Mouse (Mus musculus) B cell, adult 62 days (primary cell): ENCODE results near the gene Olfr1198. TPM values are rescaled to one million over a fixed set of nuclear protein-coding genes. Genes with fewer than 3 reads are reported as not detected.

Experiments
- total RNA-seq: library from RNA; stranded (reverse); gene quantifications from 4 replicates; pipeline ENCODE4 v1.2.4, GENCODE M21; 2023

Olfr1198 gene
- total RNA-seq = not detected in 4 replicates

DNA sequence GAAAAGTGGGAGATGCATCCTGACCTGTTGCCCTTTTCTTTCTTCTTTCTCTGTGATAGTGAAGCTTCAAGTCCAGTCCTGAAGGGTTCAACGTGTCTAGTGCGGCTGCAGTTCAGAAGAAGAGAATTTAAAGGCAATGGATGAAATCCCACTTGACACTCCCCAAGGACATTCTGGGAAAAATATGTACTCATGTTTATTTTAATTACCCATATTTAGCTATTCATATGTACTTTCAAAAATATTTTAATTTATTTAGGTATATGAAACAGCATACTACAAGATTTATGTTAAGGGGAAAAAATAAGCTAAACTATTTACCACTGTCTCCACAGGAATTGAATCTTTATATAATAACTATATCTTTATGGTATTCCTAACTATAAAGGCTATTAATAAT lies at the start of gene Olfr1198:
Gene Olfr1198 (minus strand): TSS at position 101 of the 400 bp plus-strand sequence.

DNA sequence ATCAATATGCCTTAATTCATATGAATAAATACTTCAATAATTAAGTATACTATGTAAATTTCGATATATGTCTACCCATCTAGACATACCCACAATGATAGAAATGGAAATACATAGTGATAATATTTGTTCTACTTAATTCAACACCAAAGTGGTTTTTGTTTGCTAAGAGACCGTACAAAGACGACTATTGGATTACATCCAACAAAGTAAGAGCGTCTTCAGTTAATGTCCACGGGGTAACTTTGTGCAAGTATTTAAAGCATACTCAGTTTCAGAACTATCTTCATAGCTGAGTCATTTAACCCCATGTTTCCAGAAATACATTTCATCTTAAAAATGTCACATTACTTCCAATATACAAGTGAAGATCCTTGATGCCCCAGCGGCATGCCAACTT lies 41.6 kb upstream of the Olfr1198 start, which contains the start of gene Olfr1201:
Gene Olfr1201 (plus strand): TSS at position 301 of the 400 bp plus-strand sequence.

DNA sequence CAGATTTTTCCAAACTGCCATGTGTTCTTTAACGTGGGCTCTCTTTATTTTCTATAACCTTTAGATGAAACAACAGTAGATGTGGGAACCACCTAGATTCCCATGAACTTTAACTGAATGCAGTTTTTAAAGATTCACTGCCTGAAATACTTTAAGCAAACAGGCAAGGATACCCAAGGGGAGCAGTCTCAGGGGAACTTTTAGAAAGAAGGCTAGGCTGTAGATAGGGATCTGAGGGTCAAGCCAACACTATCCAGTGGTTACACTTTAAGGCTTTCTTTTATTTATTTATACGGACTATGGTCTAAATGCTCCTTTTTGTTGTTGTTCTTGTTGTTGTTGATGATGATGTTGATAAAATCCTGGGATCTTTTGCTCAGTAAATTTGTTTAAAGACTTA lies 19.2 kb upstream of the Olfr1198 start, which contains the start of gene Olfr1200:
Gene Olfr1200 (minus strand): TSS at position 101 of the 400 bp plus-strand sequence.

DNA sequence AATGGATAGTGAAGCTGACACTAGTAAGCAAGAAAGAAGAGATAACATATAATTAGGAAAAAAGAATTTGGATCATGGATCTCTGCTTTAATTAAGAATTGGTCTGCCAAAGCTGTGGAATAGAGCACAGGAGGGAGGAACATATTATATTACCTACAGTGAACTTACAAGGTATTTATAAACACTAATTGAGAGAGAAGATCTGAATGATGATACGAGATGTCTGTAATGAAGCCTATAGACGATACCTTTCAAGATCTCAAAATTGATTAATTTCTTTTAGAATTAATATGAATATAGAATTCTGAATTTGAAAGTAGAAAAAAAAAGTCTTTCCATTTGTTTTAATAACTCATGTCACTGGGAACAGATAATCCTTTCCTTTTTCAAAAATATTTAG lies 9.2 kb upstream of the Olfr1198 start, which contains the start of gene Olfr1199:
Gene Olfr1199 (minus strand): TSS at position 101 of the 400 bp plus-strand sequence.

DNA sequence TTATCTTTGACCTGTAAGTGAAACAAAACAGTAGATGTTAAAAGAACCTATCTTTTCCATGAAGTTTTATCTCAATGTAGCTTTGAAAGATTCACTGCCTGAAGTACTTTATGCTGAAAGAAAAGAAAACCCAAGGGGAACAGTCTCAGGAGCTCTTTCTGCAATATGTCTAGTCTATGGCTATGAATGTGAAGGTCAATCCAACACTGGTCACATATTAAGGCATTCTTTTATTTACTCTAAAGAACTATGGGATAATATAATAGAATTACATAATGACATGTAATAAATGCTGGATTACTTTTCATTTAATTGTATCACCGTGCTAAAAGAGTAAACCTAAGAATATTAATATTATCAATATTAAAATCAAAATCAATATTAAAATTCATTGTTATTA lies 18.9 kb downstream of the Olfr1198 start, which contains the start of gene Olfr1197:
Gene Olfr1197 (minus strand): TSS at position 101 of the 400 bp plus-strand sequence.

DNA sequence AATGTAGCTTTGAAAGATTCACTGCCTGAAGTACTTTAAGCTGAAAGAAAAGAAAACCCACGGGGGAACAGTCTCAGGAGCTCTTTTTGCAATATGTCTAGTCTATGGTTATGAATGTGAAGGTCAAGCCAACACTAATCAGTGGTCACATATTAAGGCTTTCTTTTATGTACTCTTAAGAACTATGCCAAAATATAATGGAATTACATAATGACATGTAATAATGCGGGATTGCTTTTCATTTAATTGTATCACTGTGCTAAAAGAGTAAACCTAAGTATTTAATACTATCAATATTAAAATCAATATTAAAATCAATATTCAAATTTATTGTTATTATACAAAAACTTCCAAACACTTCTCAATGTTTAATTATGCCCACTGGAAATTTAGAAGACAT lies 46.7 kb downstream of the Olfr1198 start, which contains the start of gene Olfr1196:
Gene Olfr1196 (minus strand): TSS at position 101 of the 400 bp plus-strand sequence.

Other genes starting within 250 kb of the Olfr1198 start
- gene Olfr1186, start 232.8 kb downstream of the Olfr1198 start, total RNA-seq = not detected in 4 replicates
- not detected in 4 replicates for gene Olfr1188, start 194.4 kb downstream of the Olfr1198 start, total RNA-seq
- gene Olfr1189, start 164.9 kb downstream of the Olfr1198 start, total RNA-seq = not detected in 4 replicates
- 0.09 to 0.20 TPM in 2 of 4 replicates, not detected in the others for gene Olfr1191-ps1, start 110.8 kb downstream of the Olfr1198 start, total RNA-seq
- gene Olfr1192-ps1, start 102.9 kb downstream of the Olfr1198 start, total RNA-seq = not detected in 4 replicates
- gene Olfr1193, start 75.7 kb downstream of the Olfr1198 start, total RNA-seq = not detected in 4 replicates
- not detected in 4 replicates for gene Olfr1195, start 62.2 kb downstream of the Olfr1198 start, total RNA-seq
- gene Olfr1196, start 46.8 kb downstream of the Olfr1198 start, total RNA-seq = not detected in 4 replicates
- gene Olfr1197, start 19.0 kb downstream of the Olfr1198 start, total RNA-seq = not detected in 4 replicates
- not detected in 4 replicates for gene Olfr1199, start 9.1 kb upstream of the Olfr1198 start, total RNA-seq
- not detected in 4 replicates for gene Olfr1200, start 19.1 kb upstream of the Olfr1198 start, total RNA-seq
- not detected in 4 replicates for gene Olfr1201, start 41.7 kb upstream of the Olfr1198 start, total RNA-seq
- gene Olfr1202, start 63.1 kb upstream of the Olfr1198 start, total RNA-seq = not detected in 4 replicates
- gene Olfr1205, start 78.4 kb upstream of the Olfr1198 start, total RNA-seq = not detected in 4 replicates
- gene Olfr1204, start 97.9 kb upstream of the Olfr1198 start, total RNA-seq = not detected in 4 replicates
- gene Olfr1206, start 111.9 kb upstream of the Olfr1198 start, total RNA-seq = not detected in 4 replicates
- gene Olfr1208, start 150.9 kb upstream of the Olfr1198 start, total RNA-seq = not detected in 4 replicates
- not detected in 4 replicates for gene Olfr1209, start 163.8 kb upstream of the Olfr1198 start, total RNA-seq
- not detected in 4 replicates for gene Olfr1211, start 186.7 kb upstream of the Olfr1198 start, total RNA-seq
- gene Olfr1212, start 202.6 kb upstream of the Olfr1198 start, total RNA-seq = not detected in 4 replicates
- not detected in 4 replicates for gene Gm13762, start 228.9 kb upstream of the Olfr1198 start, total RNA-seq
- gene Olfr1214, start 241.3 kb upstream of the Olfr1198 start, total RNA-seq = not detected in 4 replicates